Comparison of ENCODE assay signal across 9 mouse cellular contexts in genomic region chr12:111795180-111795895, GRCm38 (mm10). TPM values are rescaled to one million over a fixed set of nuclear protein-coding genes. Genes with fewer than 3 reads are reported as not detected.
DNase-seq lines count a peak whose midpoint lies in the region; ATAC-seq and TF ChIP-seq lines count a peak whose summit lies in the region.
"Had no signal": no experiment of that assay in that cellular context is flagged by ENCODE, and none has a peak within 500 bp of the region (broad histone marks: within the 10 kb centered on the region; RNA-seq: fewer than 3 reads in every experiment).

No protein-coding gene starts in this region.

- H3K9me3 ChIP-seq in lung, postnatal 0 days (ENCODE audit: low read length), result no peaks in the 10 kb centered on the region

- H3K4me1 ChIP-seq in lung, postnatal 0 days (ENCODE audit: insufficient read depth, low read depth, low read length), result no peaks in the 10 kb centered on the region

- no peak for TF ChIP-seq CTCF in lung, postnatal 0 days (IDR thresholded peaks at IDR 0.05)

- 87% methylated on average over 28 of the region's 28 CpGs for WGBS in lung, postnatal 0 days

- DNase-seq in gastrocnemius, postnatal 25 days, result peak; percentile 42
- DNase-seq in gastrocnemius, postnatal 36 days, result no peak
- peak; percentile 44 for DNase-seq in lung, postnatal 36 days
- DNase-seq in lung, postnatal 0 days (ENCODE audit: low spot score), result no peak
- DNase-seq in heart, postnatal 14 days, result peak; percentile 54 to 74
- DNase-seq in urinary bladder, postnatal 4 days (ENCODE audit: low spot score in 2 of 2), result no peak
- no peak for DNase-seq in right cerebral cortex, postnatal 36 days (ENCODE audit: low spot score in 2 of 2)
- no peak for DNase-seq in left cerebral cortex, adult 11 months (ENCODE audit: low spot score)
- DNase-seq: lung, adult 18-20 months had no signal

- H3K27ac ChIP-seq in lung, postnatal 0 days (ENCODE audit: low read length), result no peak overlapping the region

- no peak overlapping the region for H3K9ac ChIP-seq in lung, postnatal 0 days (replicated peaks; ENCODE audit: low read depth)

- no peak for TF ChIP-seq EP300 in lung, postnatal 0 days (IDR thresholded peaks at IDR 0.05)

- intact Hi-C loops in gastrocnemius, postnatal 36 days (cut with DNase I), result no loop called here
- intact Hi-C loops in heart, postnatal 14 days (cut with DNase I), result no loop called here

- H3K27me3 ChIP-seq in lung, postnatal 0 days (replicated peaks; ENCODE audit: insufficient read depth, low read length), result no peaks in the 10 kb centered on the region

- no peak overlapping the region for H3K4me2 ChIP-seq in lung, postnatal 0 days (replicated peaks; ENCODE audit: low read depth, low read length)

- no peak overlapping the region for H3K4me3 ChIP-seq in lung, postnatal 0 days (ENCODE audit: low read depth, low read length)

- H3K36me3 ChIP-seq in lung, postnatal 0 days (ENCODE audit: insufficient read depth, low read length), result peaks cover 54% of the 10 kb centered on the region

- ATAC-seq in lung, postnatal 0 days, result no peak; the same call in 1 of the 2 replicates

RNA-seq across cellular contexts. Expression of gene Xrcc3, which starts 18.3 kb away (rescaled TPM):
- under 1 TPM; 0.15 to 0.24 TPM for total RNA-seq in gastrocnemius, postnatal 25 days (2021)
- under 1 TPM; 0.43 to 0.47 TPM for total RNA-seq in gastrocnemius, postnatal 36 days (2021)
- 1.8 and 2.1 TPM in 2 replicates for polyA plus RNA-seq in lung, postnatal 0 days (2015; fragmentation: Nextera tagmentation; extraction: Ambion mirVana)
- total RNA-seq in heart, postnatal 14 days (2021), result 1 to 10 TPM; 2.1 to 3.1 TPM

RNA-seq across cellular contexts. Expression of gene Zfyve21, which starts 18.6 kb away (rescaled TPM):
- total RNA-seq in gastrocnemius, postnatal 25 days (2021), result 10 to 100 TPM; 13.0 to 15.0 TPM
- total RNA-seq in gastrocnemius, postnatal 36 days (2021), result 10 to 100 TPM; 10.4 to 16.2 TPM
- polyA plus RNA-seq in lung, postnatal 0 days (2015; fragmentation: Nextera tagmentation; extraction: Ambion mirVana), result 160 and 163 TPM in 2 replicates
- total RNA-seq in heart, postnatal 14 days (2021), result 10 to 100 TPM; 55.3 to 59.7 TPM

RNA-seq across cellular contexts. Expression of gene Klc1, which starts 36.7 kb away (rescaled TPM):
- 10 to 100 TPM; 59.9 to 68.0 TPM for total RNA-seq in gastrocnemius, postnatal 25 days (2021)
- total RNA-seq in gastrocnemius, postnatal 36 days (2021), result 10 to 100 TPM; 55.2 to 59.3 TPM
- polyA plus RNA-seq in lung, postnatal 0 days (2015; fragmentation: Nextera tagmentation; extraction: Ambion mirVana), result 86.1 and 89.6 TPM in 2 replicates
- 100 to 1,000 TPM; 120 to 129 TPM for total RNA-seq in heart, postnatal 14 days (2021)

Comparison
In these comparisons a context has a peak if more than half of its experiments do, and no peak if none do; other contexts are left out.
1. DNase-seq: peak in gastrocnemius, postnatal 25 days (single experiment), lung, postnatal 36 days (single experiment) and heart, postnatal 14 days (2 of 2); none in gastrocnemius, postnatal 36 days (0 of 2), lung, postnatal 0 days (single experiment), urinary bladder, postnatal 4 days (0 of 2), right cerebral cortex, postnatal 36 days (0 of 2) and left cerebral cortex, adult 11 months (single experiment).